Mouse (Mus musculus): ENCODE measurements at regions not wholly inside any gene's neighbourhood (a gene's known extent, or its start where the extent isn't known, plus 50 kb on each side); places are given as distances from the start of the nearest gene placed in this dataset.

GRCm38 (mm10) chr14:46639116-46639826 is 121.1 kb upstream of the Cdkn3 start:
- no peak for DNase-seq (ENCODE audit: low spot score)

- no peak for DNase-seq (ENCODE audit: low spot score)
These were observed 121.8 kb upstream of the Cdkn3 start for GRCm38 (mm10) chr14:46638516-46638915.

- no peak for DNase-seq (ENCODE audit: low spot score)
These were observed 123.1 kb upstream of the Cdkn3 start for GRCm38 (mm10) chr14:46637240-46637639.

GRCm38 (mm10) chr14:46636364-46636763 is 124.0 kb upstream of the Cdkn3 start:
- DNase-seq (ENCODE audit: low spot score), result no peak

- DNase-seq (ENCODE audit: low spot score), result no peak
These were observed 125.0 kb upstream of the Cdkn3 start for GRCm38 (mm10) chr14:46635322-46635721.

- DNase-seq (ENCODE audit: low spot score), result no peak
These were observed 125.6 kb upstream of the Cdkn3 start for GRCm38 (mm10) chr14:46634656-46635244.

- no peak for DNase-seq (ENCODE audit: low spot score)
These were observed 126.1 kb upstream of the Cdkn3 start for GRCm38 (mm10) chr14:46634251-46634650.

- DNase-seq (ENCODE audit: low spot score), result no peak
These were observed 132.7 kb upstream of the Cdkn3 start for GRCm38 (mm10) chr14:46627690-46628089.

- no peak for DNase-seq (ENCODE audit: low spot score)
These were observed 134.6 kb upstream of the Cdkn3 start for GRCm38 (mm10) chr14:46625760-46626159.

- DNase-seq (ENCODE audit: low spot score), result no peak
These were observed 136.7 kb upstream of the Cdkn3 start for GRCm38 (mm10) chr14:46623645-46624044.

- DNase-seq (ENCODE audit: low spot score), result no peak
These were observed 144.3 kb upstream of the Cdkn3 start for GRCm38 (mm10) chr14:46616030-46616429.

- no peak for DNase-seq (ENCODE audit: low spot score)
These were observed 145.4 kb upstream of the Cdkn3 start for GRCm38 (mm10) chr14:46614936-46615335.

- DNase-seq (ENCODE audit: low spot score), result no peak
These were observed 146.6 kb upstream of the Cdkn3 start for GRCm38 (mm10) chr14:46613748-46614147.

GRCm38 (mm10) chr14:46613211-46613610 is 147.1 kb upstream of the Cdkn3 start:
- DNase-seq (ENCODE audit: low spot score), result no peak

- no peak for DNase-seq (ENCODE audit: low spot score)
These were observed 147.8 kb upstream of the Cdkn3 start for GRCm38 (mm10) chr14:46612584-46612983.

GRCm38 (mm10) chr14:46610926-46611325 is 149.4 kb upstream of the Cdkn3 start:
- no peak for DNase-seq (ENCODE audit: low spot score)

- DNase-seq (ENCODE audit: low spot score), result no peak
These were observed 150.0 kb upstream of the Cdkn3 start for GRCm38 (mm10) chr14:46610226-46610855.

- DNase-seq (ENCODE audit: low spot score), result no peak
These were observed 153.6 kb upstream of the Cdkn3 start for GRCm38 (mm10) chr14:46606694-46607093.

- no peak for DNase-seq (ENCODE audit: low spot score)
These were observed 154.3 kb upstream of the Cdkn3 start for GRCm38 (mm10) chr14:46606037-46606436.

- DNase-seq (ENCODE audit: low spot score), result no peak
These were observed 155.3 kb upstream of the Cdkn3 start for GRCm38 (mm10) chr14:46604886-46605531.

GRCm38 (mm10) chr14:46604156-46604885 is 156.0 kb upstream of the Cdkn3 start:
- no peak for DNase-seq (ENCODE audit: low spot score)
